In genomic region chr10:42583902-42584435, GRCm38 (mm10) we compare ENCODE assay signal across 10 mouse cellular contexts. TPM values are rescaled to one million over a fixed set of nuclear protein-coding genes. Genes with fewer than 3 reads are reported as not detected.
DNase-seq lines count a peak whose midpoint lies in the region; ATAC-seq and TF ChIP-seq lines count a peak whose summit lies in the region.
"Had no signal": no experiment of that assay in that cellular context is flagged by ENCODE, and none has a peak within 500 bp of the region (broad histone marks: within the 10 kb centered on the region; RNA-seq: fewer than 3 reads in every experiment).

No protein-coding gene starts in this region.

- H3K4me3 ChIP-seq in gastrocnemius, adult 2 months: peak overlapping the region; percentile 58
- H3K4me3 ChIP-seq in lung, postnatal 0 days (ENCODE audit: low read depth, low read length): peak overlapping the region; percentile 31
- no peak overlapping the region for H3K4me3 ChIP-seq in limb, embryonic 11.5 days (ENCODE audit: low read depth, low read length)
- peak overlapping the region; percentile 12; the same call in 1 of the 2 replicates for H3K4me3 ChIP-seq in stomach, postnatal 0 days (ENCODE audit: low read depth, low read length)

- peak; percentile 26 for DNase-seq in gastrocnemius, adult 2 months
- DNase-seq in gastrocnemius, postnatal 14 days: no peak
- no peak for DNase-seq in lung, postnatal 0 days (ENCODE audit: low spot score)
- no peak for DNase-seq in lung, postnatal 25 days (ENCODE audit: low spot score)
- DNase-seq in limb, embryonic 11.5 days (ENCODE audit: low spot score): peak; percentile 69
- DNase-seq in stomach, postnatal 0 days (ENCODE audit: low spot score): no peak
- no peak for DNase-seq in ovary, postnatal 10 days (ENCODE audit: low spot score)

- no peaks in the 10 kb centered on the region for H3K36me3 ChIP-seq in lung, postnatal 0 days (ENCODE audit: insufficient read depth, low read length)
- no peaks in the 10 kb centered on the region for H3K36me3 ChIP-seq in limb, embryonic 11.5 days (ENCODE audit: control insufficient read depth, insufficient read depth, low read length)
- H3K36me3 ChIP-seq in stomach, postnatal 0 days (ENCODE audit: control insufficient read depth, insufficient read depth, low read length): no peaks in the 10 kb centered on the region

- H3K9me3 ChIP-seq in lung, postnatal 0 days (ENCODE audit: low read length): no peaks in the 10 kb centered on the region
- no peaks in the 10 kb centered on the region; the same call in 1 of the 2 replicates for H3K9me3 ChIP-seq in limb, embryonic 11.5 days (ENCODE audit: control insufficient read depth, low read length)
- H3K9me3 ChIP-seq in stomach, postnatal 0 days (ENCODE audit: control insufficient read depth, low read length): no peaks in the 10 kb centered on the region

- TF ChIP-seq CTCF in gastrocnemius, adult 2 months (IDR thresholded peaks at IDR 0.05): no peak
- no peak for TF ChIP-seq CTCF in lung, postnatal 0 days (IDR thresholded peaks at IDR 0.05)
- TF ChIP-seq CTCF in stomach, postnatal 0 days (IDR thresholded peaks at IDR 0.05; ENCODE audit: low read depth): no peak

- WGBS in lung, postnatal 0 days: 2% methylated on average over 25 of the region's 32 CpGs
- WGBS in limb, embryonic 11.5 days: 1% methylated on average over 32 of the region's 32 CpGs
- 1% methylated on average over 32 of the region's 32 CpGs for WGBS in stomach, postnatal 0 days

- no peak for TF ChIP-seq EP300 in lung, postnatal 0 days (IDR thresholded peaks at IDR 0.05)
- TF ChIP-seq EP300 in stomach, postnatal 0 days (optimal IDR thresholded peaks at IDR 0.05): no peak

- H3K27ac ChIP-seq in gastrocnemius, adult 2 months: no peak overlapping the region
- no peak overlapping the region for H3K27ac ChIP-seq in lung, postnatal 0 days (ENCODE audit: low read length)
- H3K27ac ChIP-seq in limb, embryonic 11.5 days (replicated peaks; ENCODE audit: low read depth, low read length): no peak overlapping the region
- no peak overlapping the region for H3K27ac ChIP-seq in stomach, postnatal 0 days (replicated peaks)

- intact Hi-C loops in gastrocnemius, adult 2 months (cut with DNase I): loop anchor here (5.0 kb wide), 1 partner anchor 48 kb away; no protein-coding TSS in a partner anchor
- intact Hi-C loops in gastrocnemius, postnatal 14 days (cut with DNase I; ENCODE audit: low total_unique reads): no loop called here

- ATAC-seq in lung, postnatal 0 days: no peak
- ATAC-seq in limb, embryonic 11.5 days (ENCODE audit: insufficient number of reproducible peaks, low FRiP score, low TSS enrichment, low read depth): no peak
- ATAC-seq in stomach, postnatal 0 days (ENCODE audit: low FRiP score, low TSS enrichment): no peak
- no peak for ATAC-seq in megakaryocyte-erythroid progenitor cell, adult 5-6 weeks (replicated peaks; ENCODE audit: low FRiP score, low TSS enrichment, poor library complexity, severe bottlenecking)
- ATAC-seq: activated CD4-positive, CD25-positive, alpha-beta regulatory T cell, adult 4 months had no signal

- H3K27me3 ChIP-seq in lung, postnatal 0 days (replicated peaks; ENCODE audit: insufficient read depth, low read length): peaks cover 80% of the 10 kb centered on the region
- peaks cover 94% of the 10 kb centered on the region for H3K27me3 ChIP-seq in limb, embryonic 11.5 days (ENCODE audit: control insufficient read depth, insufficient read depth, low read length)
- H3K27me3 ChIP-seq in stomach, postnatal 0 days (ENCODE audit: control insufficient read depth, insufficient read depth, low read length): peaks cover 51% of the 10 kb centered on the region

- H3K9ac ChIP-seq in lung, postnatal 0 days (replicated peaks; ENCODE audit: low read depth): no peak overlapping the region
- no peak overlapping the region for H3K9ac ChIP-seq in limb, embryonic 11.5 days (ENCODE audit: low read length)
- no peak overlapping the region for H3K9ac ChIP-seq in stomach, postnatal 0 days (ENCODE audit: low read length)

- H3K4me2 ChIP-seq in lung, postnatal 0 days (replicated peaks; ENCODE audit: low read depth, low read length): peak overlapping the region; percentile 36
- H3K4me2 ChIP-seq in limb, embryonic 11.5 days (ENCODE audit: low read depth, severe bottlenecking): no peak overlapping the region; the same call in 1 of the 2 replicates
- peak overlapping the region; percentile 27; the same call in 1 of the 2 replicates for H3K4me2 ChIP-seq in stomach, postnatal 0 days (replicated peaks; ENCODE audit: low read depth)

- H3K4me1 ChIP-seq in lung, postnatal 0 days (ENCODE audit: insufficient read depth, low read depth, low read length): no peaks in the 10 kb centered on the region; the same call in 1 of the 2 replicates
- peaks cover 19% of the 10 kb centered on the region for H3K4me1 ChIP-seq in limb, embryonic 11.5 days (ENCODE audit: control insufficient read depth, insufficient read depth, low read length)
- no peaks in the 10 kb centered on the region for H3K4me1 ChIP-seq in stomach, postnatal 0 days (replicated peaks; ENCODE audit: control insufficient read depth, insufficient read depth)

RNA-seq across cellular contexts. Expression of gene Ostm1, which starts 0.3 kb away (rescaled TPM):
- 10 to 100 TPM; 14.7 to 22.2 TPM for total RNA-seq in gastrocnemius, adult 2 months (2021)
- total RNA-seq in gastrocnemius, postnatal 14 days (2021): 10 to 100 TPM; 12.2 to 12.9 TPM
- 23.0 and 23.9 TPM in 2 replicates for polyA plus RNA-seq in lung, postnatal 0 days (2015; fragmentation: Nextera tagmentation; extraction: Ambion mirVana)
- 8.0 and 8.2 TPM in 2 replicates for polyA plus RNA-seq in limb, embryonic 11.5 days (2014; fragmentation: Nextera tagmentation; extraction: Ambion mirVana)
- polyA plus RNA-seq in stomach, postnatal 0 days (2015; fragmentation: Nextera tagmentation; extraction: Ambion mirVana): 13.0 and 13.5 TPM in 2 replicates
- total RNA-seq in megakaryocyte-erythroid progenitor cell, adult 5-6 weeks (2014; fragmentation: Nextera tagmentation): 20.9 and 44.1 TPM in 2 replicates
- total RNA-seq in megakaryocyte-erythroid progenitor cell, adult 5-6 weeks (2017): 33.5 and 48.7 TPM in 2 replicates

RNA-seq across cellular contexts. Expression of gene Nr2e1, which starts 0.5 kb away (rescaled TPM):
- not detected for total RNA-seq in gastrocnemius, adult 2 months (2021)
- not detected for total RNA-seq in gastrocnemius, postnatal 14 days (2021)
- polyA plus RNA-seq in lung, postnatal 0 days (2015; fragmentation: Nextera tagmentation; extraction: Ambion mirVana): not detected in 2 replicates
- not detected in 2 replicates for polyA plus RNA-seq in limb, embryonic 11.5 days (2014; fragmentation: Nextera tagmentation; extraction: Ambion mirVana)
- 0.04 TPM in 1 of 2 replicates, not detected in the other for polyA plus RNA-seq in stomach, postnatal 0 days (2015; fragmentation: Nextera tagmentation; extraction: Ambion mirVana)
- not detected in 2 replicates for total RNA-seq in megakaryocyte-erythroid progenitor cell, adult 5-6 weeks (2014; fragmentation: Nextera tagmentation)
- not detected in 2 replicates for total RNA-seq in megakaryocyte-erythroid progenitor cell, adult 5-6 weeks (2017)
- total RNA-seq: neutrophil, adult 5-6 weeks had no signal
- polyA plus RNA-seq: activated CD4-positive, CD25-positive, alpha-beta regulatory T cell, adult 4 months had no signal

Comparison
In these comparisons a context has a peak if more than half of its experiments do, and no peak if none do; other contexts are left out.
1. DNase-seq: peak in gastrocnemius, adult 2 months (single experiment) and limb, embryonic 11.5 days (single experiment); none in gastrocnemius, postnatal 14 days (single experiment), lung, postnatal 0 days (single experiment), lung, postnatal 25 days (single experiment), stomach, postnatal 0 days (single experiment) and ovary, postnatal 10 days (single experiment).